Mouse (Mus musculus): ENCODE measurements around the gene Cdcp1.

The Cdcp1 gene

DNA sequence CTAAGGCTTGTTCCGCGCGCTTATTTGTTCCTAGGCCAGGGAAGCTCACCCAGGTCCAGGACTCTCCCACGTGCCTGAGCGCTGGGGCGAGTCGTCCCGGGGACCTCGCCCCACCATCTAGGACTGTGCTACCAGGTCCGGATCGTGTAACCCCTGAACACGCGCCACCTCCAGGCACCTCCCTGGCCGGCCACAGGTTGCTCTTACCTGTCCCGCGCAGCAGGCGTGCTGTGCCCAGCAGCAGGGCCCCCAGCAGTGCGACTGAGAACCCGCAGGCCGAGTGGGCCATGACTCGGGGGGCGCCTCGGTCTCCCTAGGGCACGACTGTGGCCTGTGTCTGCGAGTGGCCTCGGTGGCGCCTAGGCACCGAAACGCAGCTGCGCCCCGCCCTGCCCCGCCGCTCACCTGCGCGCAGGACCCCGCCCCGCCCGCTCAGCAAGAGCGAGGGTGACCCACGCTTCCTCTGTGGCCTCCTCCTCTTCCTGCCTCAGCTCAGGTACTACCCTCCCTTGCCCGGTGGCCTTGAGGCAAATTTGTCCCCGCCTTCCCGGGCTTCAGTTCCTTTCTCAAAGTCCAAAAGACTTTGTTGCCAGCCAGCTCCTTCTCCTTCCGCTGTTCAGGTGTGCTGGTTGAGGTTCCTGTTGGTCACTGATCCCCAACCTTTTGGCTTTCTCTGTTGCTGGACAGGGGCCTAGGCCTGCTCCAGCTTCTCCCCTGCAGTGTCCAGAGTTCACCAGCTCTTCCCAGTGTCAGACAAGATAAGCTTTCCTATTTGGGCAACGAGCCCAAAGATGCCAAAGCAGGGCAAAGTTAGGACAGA is at the start of gene Cdcp1:
Gene Cdcp1, minus strand, starts transcription at position 418 of the 820 bp plus-strand sequence.
- peak; percentile 72 for DNase-seq

DNA sequence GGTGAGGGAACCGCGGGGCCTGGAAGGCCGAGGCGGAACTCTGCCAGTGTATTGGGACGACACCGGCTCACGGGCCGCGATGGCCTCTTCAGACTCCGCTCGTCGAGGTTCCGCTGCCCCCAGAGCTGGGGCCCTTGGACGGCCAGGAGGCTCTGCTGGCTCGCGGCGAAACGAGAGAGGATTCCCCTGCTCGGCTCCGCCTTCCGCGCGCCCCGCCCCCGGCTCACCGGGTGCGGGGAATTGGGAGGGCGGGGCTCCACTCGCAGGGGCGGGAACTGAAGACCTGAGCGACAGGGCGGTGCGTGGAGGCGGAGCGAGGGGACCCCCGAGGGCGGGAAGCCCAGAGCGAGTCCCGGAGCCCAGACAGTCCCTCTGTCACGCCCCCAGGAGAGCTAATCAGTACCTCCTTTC is 44.8 kb upstream of the Cdcp1 start, which contains the start of gene Tmem158:
Gene Tmem158, minus strand, starts transcription at position 154 of the 411 bp plus-strand sequence.
- peak; percentile 93 for DNase-seq

- DNase-seq = peak; percentile 68
Observed at GRCm38 (mm10) chr9:123259896-123260610, 44.2 kb upstream of the Cdcp1 start.

DNA sequence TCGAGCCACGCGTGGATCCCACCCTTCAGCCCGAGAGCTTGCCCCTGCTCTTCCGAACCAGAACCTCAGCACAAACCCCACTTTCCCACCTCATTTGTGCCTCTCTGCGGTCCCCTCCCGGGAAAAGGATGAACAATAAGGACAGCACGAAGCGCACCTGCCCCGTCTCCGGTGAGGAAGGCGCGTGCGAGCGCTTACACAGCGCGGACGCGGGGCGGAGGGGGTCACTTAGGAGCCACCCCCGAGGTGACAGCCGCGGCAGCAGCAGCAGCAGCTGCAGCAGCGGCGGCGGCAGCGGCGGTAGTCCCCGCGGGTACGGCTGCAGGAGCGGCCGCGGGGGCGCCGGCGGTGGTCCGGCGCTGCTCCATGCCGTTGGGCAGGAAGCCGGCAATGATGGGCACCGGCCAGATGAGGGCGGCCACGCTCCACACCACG is 43.6 kb upstream of the Cdcp1 start:
- peak; percentile 90 for DNase-seq

DNA sequence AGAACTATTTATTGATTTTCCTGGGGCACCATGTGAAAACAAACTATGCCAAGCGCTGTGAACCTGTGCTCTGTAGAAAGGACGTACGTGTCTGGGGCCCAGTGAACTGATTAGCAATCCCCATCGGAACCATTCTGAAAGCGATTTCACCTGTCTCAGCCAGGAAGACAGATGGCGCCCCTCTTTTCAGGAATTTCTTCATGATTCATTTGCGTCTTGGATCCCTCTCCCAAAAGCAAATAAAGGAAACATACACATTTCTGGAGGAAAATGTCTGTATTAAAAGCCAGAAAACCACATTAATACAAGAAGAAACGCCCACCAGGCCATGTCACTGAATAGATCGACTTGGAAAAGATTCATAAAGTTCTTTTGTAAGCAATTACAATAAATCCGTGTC is 43.0 kb upstream of the Cdcp1 start:
- no peak for DNase-seq

DNA sequence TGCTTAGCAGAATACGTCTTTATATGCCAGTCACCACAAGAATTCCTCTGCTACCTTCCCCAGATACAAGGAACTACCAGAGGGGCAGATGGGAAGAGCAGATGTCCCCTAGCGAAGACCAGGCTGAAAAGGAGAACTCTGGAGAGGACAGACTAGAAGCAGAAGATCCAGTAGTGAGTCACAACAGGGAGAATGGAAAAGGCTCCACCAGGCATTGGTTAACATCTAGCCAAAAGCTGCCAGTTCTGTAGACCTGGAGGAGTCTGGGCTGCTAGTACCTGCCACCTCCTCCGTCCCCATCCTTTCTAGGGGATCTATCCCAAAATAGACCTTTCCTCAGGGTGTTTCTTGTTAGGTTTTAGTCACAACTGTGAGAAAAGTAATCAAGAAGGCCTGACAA is 39.9 kb upstream of the Cdcp1 start:
- DNase-seq = no peak

- no peak for DNase-seq
Observed at GRCm38 (mm10) chr9:123247992-123248391, 32.2 kb upstream of the Cdcp1 start.

DNA sequence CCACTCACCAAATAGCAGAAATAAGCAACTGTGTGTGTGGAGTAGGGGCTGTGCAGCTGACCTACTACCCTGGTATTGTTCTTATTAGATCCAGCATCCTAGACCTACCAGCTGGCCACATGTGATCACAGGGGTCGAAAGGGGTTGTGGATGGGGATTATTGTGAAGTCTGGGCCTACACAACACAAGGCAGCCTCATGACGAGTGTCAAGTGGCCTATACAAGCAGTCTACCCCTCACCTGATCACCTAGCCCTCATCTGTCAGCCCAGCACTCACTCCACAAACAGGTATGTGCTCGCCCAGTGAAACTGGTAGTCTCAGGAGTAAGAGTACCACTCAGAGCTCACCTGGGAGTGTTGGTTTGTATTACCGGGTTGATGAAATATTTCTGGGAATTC is 29.3 kb upstream of the Cdcp1 start:
- no peak for DNase-seq

GRCm38 (mm10) chr9:123243988-123244387 is 28.1 kb upstream of the Cdcp1 start:
- no peak for DNase-seq

DNA sequence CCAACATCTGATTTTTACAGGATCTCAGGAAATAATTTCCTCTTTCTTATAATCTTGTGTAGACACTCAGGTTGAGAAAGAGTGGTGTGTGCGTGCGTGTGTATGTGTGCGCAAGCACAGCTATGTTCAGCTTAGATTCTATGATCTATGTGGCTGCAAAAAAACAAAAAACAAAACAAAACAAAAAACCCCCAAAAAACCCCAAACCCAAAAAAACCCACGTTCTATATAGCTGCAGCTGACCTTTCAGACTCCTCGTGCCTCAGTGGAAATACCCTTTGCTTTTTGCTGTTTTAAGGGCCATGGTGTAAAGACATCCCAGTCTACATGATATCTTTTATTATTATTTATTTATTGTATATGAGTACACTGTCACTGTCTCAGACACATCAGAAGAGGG is 25.4 kb upstream of the Cdcp1 start:
- no peak for DNase-seq

DNA sequence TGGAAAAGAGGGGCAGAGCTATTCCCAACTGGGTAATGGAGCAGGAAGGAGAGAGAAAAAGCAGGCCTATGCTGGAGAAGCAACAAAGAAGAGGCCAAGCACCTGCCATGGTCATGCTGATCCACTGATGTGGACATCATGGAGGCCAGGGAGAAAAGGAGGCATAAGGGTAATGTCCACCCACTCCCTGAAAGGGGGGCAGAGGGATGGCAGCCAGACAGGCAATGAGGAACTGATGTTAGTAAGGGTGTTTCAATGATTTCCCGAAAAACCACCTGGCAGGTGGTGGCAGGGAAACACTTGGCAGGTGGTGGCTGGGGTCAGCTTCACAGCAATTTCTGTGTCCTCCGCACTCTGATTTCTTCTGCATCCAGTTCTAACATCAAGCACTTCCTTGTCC is 24.9 kb upstream of the Cdcp1 start:
- no peak for DNase-seq

- no peak for DNase-seq
Observed at GRCm38 (mm10) chr9:123240271-123240670, 24.4 kb upstream of the Cdcp1 start.

- no peak for DNase-seq
Observed at GRCm38 (mm10) chr9:123239651-123240050, 23.8 kb upstream of the Cdcp1 start.

DNA sequence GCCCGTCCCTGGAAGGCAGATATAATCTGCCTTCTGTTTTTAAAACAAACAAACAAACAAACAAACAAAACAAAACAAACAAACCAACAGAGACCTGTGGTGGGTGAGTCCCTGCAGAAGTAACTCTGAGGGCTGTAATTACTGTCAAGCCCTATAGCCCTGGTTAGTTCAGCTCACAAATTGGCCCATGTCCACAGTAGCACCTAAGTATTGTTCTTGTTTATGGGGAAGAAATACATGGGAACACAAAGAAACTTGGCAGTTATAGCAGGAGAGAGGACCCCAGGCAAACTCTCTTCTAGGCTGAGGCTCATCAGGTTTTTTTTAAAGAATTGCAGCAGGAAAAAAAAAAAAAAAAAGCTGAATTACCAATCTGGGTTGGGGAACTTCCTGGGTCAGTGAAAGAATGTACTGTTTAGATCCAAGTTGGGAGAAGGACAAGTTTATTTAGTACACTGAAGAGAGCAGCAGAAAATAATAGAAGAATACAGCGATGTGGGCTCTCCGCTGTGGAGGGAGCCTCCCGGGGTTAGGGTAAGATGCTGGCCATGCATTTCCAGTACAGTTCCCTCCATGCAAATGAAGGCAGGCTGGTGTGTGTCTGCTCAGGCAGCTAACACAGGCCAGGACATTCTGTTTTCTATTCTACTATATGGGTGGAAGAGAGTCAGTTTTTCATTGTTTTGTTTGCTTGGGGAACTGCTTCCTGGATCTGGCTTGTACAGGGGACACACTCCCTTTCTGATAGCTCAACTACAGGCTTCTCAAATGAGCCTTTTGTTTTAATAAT is 22.6 kb upstream of the Cdcp1 start:
- peak; percentile 29 for DNase-seq

GRCm38 (mm10) chr9:123237739-123238138 is 21.9 kb upstream of the Cdcp1 start:
- peak; percentile 84 for DNase-seq

DNA sequence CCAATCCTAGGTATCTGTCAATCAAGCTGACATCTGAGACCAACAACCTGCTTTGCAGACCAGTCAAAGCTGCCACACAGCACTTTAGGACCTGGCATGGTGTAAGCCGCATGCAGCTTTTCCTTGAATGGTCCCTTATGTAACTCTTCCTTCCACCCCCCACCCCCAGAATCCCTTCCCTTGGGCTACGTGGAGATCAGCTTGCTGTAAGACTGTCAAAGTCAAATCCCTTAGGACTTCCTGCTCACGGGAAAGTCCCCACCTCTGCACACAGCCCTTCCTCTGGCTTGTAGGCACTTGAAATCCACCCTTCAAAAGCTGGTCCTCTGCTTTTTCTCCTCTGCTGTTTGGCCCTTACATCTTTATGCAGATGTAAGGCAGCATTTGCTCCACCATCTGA is 19.8 kb upstream of the Cdcp1 start:
- no peak for DNase-seq

GRCm38 (mm10) chr9:123229826-123230225 is 14.0 kb upstream of the Cdcp1 start:
- DNase-seq = no peak

DNA sequence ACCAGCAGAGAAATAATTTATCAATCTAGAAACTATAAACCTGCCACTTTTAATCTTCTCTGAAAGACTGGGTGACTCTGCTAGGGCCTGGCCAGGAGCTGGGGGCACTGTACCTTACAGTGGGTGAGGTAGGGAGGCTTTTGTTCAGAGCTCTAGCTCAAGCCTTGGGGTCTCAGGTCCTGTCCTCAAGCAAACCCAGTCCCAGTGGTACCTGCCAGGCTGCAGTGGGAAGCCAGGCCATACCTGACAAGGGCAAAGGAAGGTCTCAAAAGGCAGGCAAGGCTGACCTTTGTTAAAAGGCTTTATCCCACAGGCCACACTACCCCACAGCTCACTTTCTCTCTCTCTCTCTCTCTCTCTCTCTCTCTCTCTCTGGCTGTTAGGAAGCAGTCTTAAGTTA is 12.8 kb upstream of the Cdcp1 start:
- no peak for DNase-seq

- DNase-seq = no peak
Observed at GRCm38 (mm10) chr9:123227106-123227750, 11.4 kb upstream of the Cdcp1 start.

DNA sequence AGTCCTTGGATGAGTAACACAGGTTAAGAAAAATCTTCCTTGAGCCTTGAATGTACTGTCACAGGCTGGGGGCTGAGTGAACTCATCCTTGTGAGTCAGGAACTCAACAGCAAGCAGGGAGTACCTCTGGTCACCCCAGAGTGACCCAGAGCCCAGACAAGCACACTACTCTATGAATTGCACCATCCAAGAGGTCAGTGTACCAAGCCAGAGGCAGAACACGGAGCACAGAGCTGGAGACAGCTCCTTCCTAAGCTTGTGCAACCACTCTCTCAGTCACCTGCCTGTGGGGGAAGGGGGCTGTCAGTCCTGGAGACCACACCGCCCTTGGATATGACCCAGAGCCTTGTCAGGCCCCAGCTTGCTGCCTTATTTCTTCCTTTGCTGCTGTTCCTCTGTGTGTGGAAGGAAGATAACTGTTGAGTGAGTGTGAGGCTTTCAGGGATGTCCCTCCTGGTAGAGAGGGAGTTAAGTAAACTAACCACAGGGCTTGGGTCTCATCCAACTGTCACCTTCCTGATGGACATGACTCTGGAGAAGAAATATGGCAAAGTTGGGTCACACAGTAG is 9.1 kb upstream of the Cdcp1 start:
- DNase-seq = no peak

- no peak for DNase-seq
Observed at GRCm38 (mm10) chr9:123219826-123220225, 4.0 kb upstream of the Cdcp1 start.

- no peak for DNase-seq
Observed at GRCm38 (mm10) chr9:123213371-123213770, 2.5 kb downstream of the Cdcp1 start.

Measured in kidney, postnatal 10 days (tissue).